Mouse (Mus musculus) testis, adult 2 months (tissue): Measurements from ENCODE around the gene Tlr7.

Source experiments
- CTCF ChIP-seq: fragments of 200-500 bp; IDR thresholded peaks from 2 replicates; pipeline ENCODE4 v1.5.1; 2012; ENCODE audit warnings: low read depth, mild to moderate bottlenecking, inconsistent platforms, low read length, moderate library complexity; ENCODE audit not compliant: control insufficient read depth, insufficient read depth, insufficient replicate concordance
- POLR2A ChIP-seq: fragments of 200-500 bp; IDR thresholded peaks from 2 replicates; pipeline ENCODE4 v1.6.1; 2012; ENCODE audit warnings: low read depth, mild to moderate bottlenecking, inconsistent platforms, low read length, moderate library complexity; ENCODE audit not compliant: control insufficient read depth

- TF ChIP-seq CTCF (no peak), POLR2A (no peak)
Measured at GRCm38 (mm10) chrX:167340190-167340589, 9.8 kb upstream of the Tlr7 start.
